16 mouse cellular contexts compared by ENCODE assay signal in the genomic region with DNA sequence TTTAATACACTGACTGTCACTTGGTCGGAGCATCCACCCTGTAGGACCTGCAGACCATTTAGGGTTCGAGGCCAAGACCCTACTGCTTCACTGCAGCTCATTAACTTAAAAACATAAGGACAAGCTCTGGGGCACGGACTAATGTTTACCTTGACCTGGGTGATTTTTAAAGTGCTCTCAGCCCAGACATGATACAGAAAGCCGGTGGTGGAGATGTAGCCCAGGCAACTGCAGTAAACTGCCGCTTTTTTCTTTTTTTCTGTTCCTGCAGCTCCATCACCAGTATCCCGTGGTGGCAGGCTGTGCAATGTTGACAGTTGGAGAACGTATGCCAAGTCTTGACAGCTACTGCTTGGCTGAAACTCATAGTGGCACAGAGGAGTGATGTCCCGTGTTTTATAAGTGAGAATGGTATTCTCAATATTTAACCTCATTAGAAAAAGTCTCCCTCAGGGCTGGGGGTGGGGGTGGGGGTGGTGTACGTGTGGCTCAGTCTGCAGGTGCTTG. TPM values are rescaled to one million over a fixed set of nuclear protein-coding genes. Genes with fewer than 3 reads are reported as not detected.
DNase-seq lines count a peak whose midpoint lies in the region; ATAC-seq lines count a peak whose summit lies in the region.
"Had no signal": no experiment of that assay in that cellular context is flagged by ENCODE, and none has a peak within 500 bp of the region (broad histone marks: within the 10 kb centered on the region; RNA-seq: fewer than 3 reads in every experiment).

No protein-coding gene starts in this region.

- no peaks in the 10 kb centered on the region for H3K27me3 ChIP-seq in forebrain, embryonic 15.5 days
- H3K27me3 ChIP-seq in forebrain, embryonic 10.5 days (ENCODE audit: poor library complexity, severe bottlenecking) = no peaks in the 10 kb centered on the region
- no peaks in the 10 kb centered on the region for H3K27me3 ChIP-seq in midbrain, embryonic 14.5 days (ENCODE audit: control insufficient read depth, insufficient read depth, low read length)
- H3K27me3 ChIP-seq in midbrain, embryonic 11.5 days (ENCODE audit: control insufficient read depth, insufficient read depth, low read length) = no peaks in the 10 kb centered on the region
- H3K27me3 ChIP-seq: embryonic facial prominence, embryonic 13.5 days; heart, embryonic 13.5 days had no signal

- no peak for DNase-seq in forebrain, embryonic 10.5 days (ENCODE audit: extremely low spot score, low spot score)
- peak; percentile 20 for DNase-seq in midbrain, embryonic 14.5 days
- DNase-seq in midbrain, embryonic 11.5 days (ENCODE audit: low spot score, missing footprints) = no peak
- peak; percentile 82 to 85 for DNase-seq in cerebellum, postnatal 10 days
- peak; percentile 16 to 18 for DNase-seq in layer of hippocampus, postnatal 36 days
- DNase-seq in thymus, postnatal 36 days = no peak
- DNase-seq in lung, postnatal 14 days = no peak

- H3K27ac ChIP-seq in forebrain, embryonic 15.5 days (replicated peaks) = no peak overlapping the region
- H3K27ac ChIP-seq in forebrain, embryonic 10.5 days = no peak overlapping the region
- no peak overlapping the region for H3K27ac ChIP-seq in midbrain, embryonic 14.5 days (replicated peaks; ENCODE audit: low read depth, low read length)
- no peak overlapping the region for H3K27ac ChIP-seq in midbrain, embryonic 11.5 days (ENCODE audit: low read depth, low read length)
- H3K27ac ChIP-seq: embryonic facial prominence, embryonic 13.5 days; heart, embryonic 13.5 days; macrophage had no signal

- H3K36me3 ChIP-seq in forebrain, embryonic 15.5 days = no peaks in the 10 kb centered on the region
- no peaks in the 10 kb centered on the region for H3K36me3 ChIP-seq in forebrain, embryonic 10.5 days (replicated peaks)
- no peaks in the 10 kb centered on the region for H3K36me3 ChIP-seq in midbrain, embryonic 14.5 days (ENCODE audit: control insufficient read depth, insufficient read depth, low read length)
- no peaks in the 10 kb centered on the region for H3K36me3 ChIP-seq in midbrain, embryonic 11.5 days (ENCODE audit: control insufficient read depth, insufficient read depth, low read length)
- H3K36me3 ChIP-seq: embryonic facial prominence, embryonic 13.5 days; heart, embryonic 13.5 days had no signal

- H3K4me2 ChIP-seq in forebrain, embryonic 15.5 days (replicated peaks) = no peak overlapping the region
- no peak overlapping the region for H3K4me2 ChIP-seq in midbrain, embryonic 14.5 days (ENCODE audit: low read length)
- H3K4me2 ChIP-seq in midbrain, embryonic 11.5 days = no peak overlapping the region
- H3K4me2 ChIP-seq: embryonic facial prominence, embryonic 13.5 days; heart, embryonic 13.5 days; liver, embryonic 11.5 days had no signal

- ATAC-seq in forebrain, embryonic 15.5 days (replicated peaks) = peak; percentile 74
- ATAC-seq in midbrain, embryonic 14.5 days (ENCODE audit: low FRiP score, low TSS enrichment) = no peak
- no peak for ATAC-seq in midbrain, embryonic 11.5 days (ENCODE audit: low FRiP score)
- ATAC-seq: inflammation-experienced regulatory T-cells, adult 6 months had no signal

- no peak overlapping the region for H3K9ac ChIP-seq in forebrain, embryonic 15.5 days (replicated peaks)
- H3K9ac ChIP-seq in midbrain, embryonic 14.5 days (replicated peaks; ENCODE audit: low read length) = no peak overlapping the region
- H3K9ac ChIP-seq in midbrain, embryonic 11.5 days (ENCODE audit: low read length) = no peak overlapping the region
- H3K9ac ChIP-seq: embryonic facial prominence, embryonic 13.5 days; heart, embryonic 13.5 days had no signal

- WGBS in forebrain, embryonic 15.5 days = 51% methylated on average over 9 of the region's 9 CpGs
- WGBS in forebrain, embryonic 10.5 days = 84% methylated on average over 9 of the region's 9 CpGs
- 64% methylated on average over 9 of the region's 9 CpGs for WGBS in midbrain, embryonic 14.5 days
- WGBS in midbrain, embryonic 11.5 days = 68% methylated on average over 9 of the region's 9 CpGs

- H3K9me3 ChIP-seq in forebrain, embryonic 15.5 days = no peaks in the 10 kb centered on the region
- H3K9me3 ChIP-seq in forebrain, embryonic 10.5 days = no peaks in the 10 kb centered on the region
- H3K9me3 ChIP-seq in midbrain, embryonic 14.5 days (ENCODE audit: control insufficient read depth, low read length) = no peaks in the 10 kb centered on the region
- no peaks in the 10 kb centered on the region for H3K9me3 ChIP-seq in midbrain, embryonic 11.5 days (ENCODE audit: control insufficient read depth, low read length)
- H3K9me3 ChIP-seq: embryonic facial prominence, embryonic 13.5 days; heart, embryonic 13.5 days had no signal

- H3K4me1 ChIP-seq in forebrain, embryonic 15.5 days = peaks cover 12% of the 10 kb centered on the region; the same call in 1 of the 2 replicates
- H3K4me1 ChIP-seq in forebrain, embryonic 10.5 days = no peaks in the 10 kb centered on the region
- no peaks in the 10 kb centered on the region for H3K4me1 ChIP-seq in midbrain, embryonic 14.5 days (ENCODE audit: control insufficient read depth, insufficient read depth, low read length)
- no peaks in the 10 kb centered on the region for H3K4me1 ChIP-seq in midbrain, embryonic 11.5 days (ENCODE audit: control insufficient read depth, insufficient read depth, low read length)
- H3K4me1 ChIP-seq: embryonic facial prominence, embryonic 13.5 days; heart, embryonic 13.5 days had no signal

- no peak overlapping the region for H3K4me3 ChIP-seq in forebrain, embryonic 15.5 days
- H3K4me3 ChIP-seq in forebrain, embryonic 10.5 days = no peak overlapping the region
- H3K4me3 ChIP-seq in midbrain, embryonic 14.5 days (replicated peaks; ENCODE audit: low read depth, low read length) = no peak overlapping the region
- H3K4me3 ChIP-seq in midbrain, embryonic 11.5 days (ENCODE audit: low read depth, low read length) = no peak overlapping the region
- H3K4me3 ChIP-seq: embryonic facial prominence, embryonic 13.5 days; heart, embryonic 13.5 days had no signal

RNA-seq across cellular contexts. Expression of a gene that starts 39.3 kb away (rescaled TPM):
- 0.11 and 0.55 TPM in 2 replicates for polyA plus RNA-seq in forebrain, embryonic 15.5 days (2015; fragmentation: Nextera tagmentation; extraction: Ambion mirVana)
- polyA plus RNA-seq in forebrain, embryonic 10.5 days (2016; fragmentation: Nextera tagmentation; extraction: Ambion mirVana) = 0.16 TPM in 1 of 2 replicates, not detected in the other
- 0.37 TPM in 1 of 2 replicates, not detected in the other for polyA plus RNA-seq in midbrain, embryonic 14.5 days (2014; fragmentation: Nextera tagmentation; extraction: Ambion mirVana)
- 0.08 TPM in 1 of 2 replicates, not detected in the other for polyA plus RNA-seq in midbrain, embryonic 11.5 days (2014; fragmentation: Nextera tagmentation; extraction: Ambion mirVana)
- total RNA-seq in layer of hippocampus, postnatal 36 days (2021) = under 1 TPM; 0.20 to 0.68 TPM
- total RNA-seq: ES-E14 had no signal
- polyA plus RNA-seq: embryonic facial prominence, embryonic 13.5 days; heart, embryonic 13.5 days; inflammation-experienced regulatory T-cells, adult 6 months; large intestine, adult 2 months; macrophage; urinary bladder, adult 2 months had no signal

RNA-seq across cellular contexts. Expression of a gene that starts 44.8 kb away (rescaled TPM):
- polyA plus RNA-seq in forebrain, embryonic 15.5 days (2015; fragmentation: Nextera tagmentation; extraction: Ambion mirVana) = 14.4 and 14.8 TPM in 2 replicates
- polyA plus RNA-seq in forebrain, embryonic 10.5 days (2016; fragmentation: Nextera tagmentation; extraction: Ambion mirVana) = 10.0 and 11.2 TPM in 2 replicates
- 5.2 and 7.5 TPM in 2 replicates for polyA plus RNA-seq in midbrain, embryonic 14.5 days (2014; fragmentation: Nextera tagmentation; extraction: Ambion mirVana)
- polyA plus RNA-seq in midbrain, embryonic 11.5 days (2014; fragmentation: Nextera tagmentation; extraction: Ambion mirVana) = 9.2 and 10.8 TPM in 2 replicates
- 1 to 10 TPM; 6.6 to 8.3 TPM for total RNA-seq in layer of hippocampus, postnatal 36 days (2021)

RNA-seq across cellular contexts. Expression of a gene that starts 48.9 kb away (rescaled TPM):
- polyA plus RNA-seq in forebrain, embryonic 15.5 days (2015; fragmentation: Nextera tagmentation; extraction: Ambion mirVana) = 0.43 and 0.52 TPM in 2 replicates
- 0.16 and 0.17 TPM in 2 replicates for polyA plus RNA-seq in forebrain, embryonic 10.5 days (2016; fragmentation: Nextera tagmentation; extraction: Ambion mirVana)
- 0.38 and 0.53 TPM in 2 replicates for polyA plus RNA-seq in midbrain, embryonic 14.5 days (2014; fragmentation: Nextera tagmentation; extraction: Ambion mirVana)
- polyA plus RNA-seq in midbrain, embryonic 11.5 days (2014; fragmentation: Nextera tagmentation; extraction: Ambion mirVana) = 0.53 and 0.62 TPM in 2 replicates
- total RNA-seq in layer of hippocampus, postnatal 36 days (2021) = 1 to 10 TPM in 1 of 2 experiments, under 1 TPM in 1; 1.00 to 1.6 TPM
- polyA plus RNA-seq: embryonic facial prominence, embryonic 13.5 days; inflammation-experienced regulatory T-cells, adult 6 months; liver, embryonic 11.5 days; macrophage had no signal

Comparison
In these comparisons a context has a peak if more than half of its experiments do, and no peak if none do; other contexts are left out.
1. DNase-seq: peak in midbrain, embryonic 14.5 days (single experiment), cerebellum, postnatal 10 days (2 of 2) and layer of hippocampus, postnatal 36 days (2 of 2); none in forebrain, embryonic 10.5 days (single experiment), midbrain, embryonic 11.5 days (single experiment), thymus, postnatal 36 days (0 of 2) and lung, postnatal 14 days (single experiment).